Mouse (Mus musculus) fat pad, adult 2 months (tissue): ENCODE measurements around the gene Exoc3.

Experiments used
- DNase-seq: peaks from one replicate; pipeline ENCODE4 v3.0.0-alpha.2; 2011; ENCODE audit warnings: low read depth, low spot score; ENCODE audit errors: extremely low read depth

Exoc3 gene

GRCm38 (mm10) chr13:74140793-74141192 lies 67.7 kb downstream of the Exoc3 start:
- DNase-seq, result no peak

GRCm38 (mm10) chr13:74138906-74139647 lies 69.5 kb downstream of the Exoc3 start:
- DNase-seq, result no peak

- DNase-seq, result no peak
These were observed 78.6 kb downstream of the Exoc3 start for GRCm38 (mm10) chr13:74129909-74130308.

GRCm38 (mm10) chr13:74127571-74127970 lies 81.0 kb downstream of the Exoc3 start:
- no peak for DNase-seq

GRCm38 (mm10) chr13:74122632-74123031 lies 85.9 kb downstream of the Exoc3 start:
- no peak for DNase-seq

GRCm38 (mm10) chr13:74121795-74122330 lies 86.7 kb downstream of the Exoc3 start:
- no peak for DNase-seq

GRCm38 (mm10) chr13:74121141-74121602 lies 87.4 kb downstream of the Exoc3 start, which contains the start of gene Slc9a3:
Gene Slc9a3 (plus strand): TSS chr13:74121457.
- no peak for DNase-seq
